Mouse (Mus musculus) neutrophil, adult 5-6 weeks (primary cell): ENCODE measurements around the gene Myo1c. TPM values are rescaled to one million over a fixed set of nuclear protein-coding genes. Genes with fewer than 3 reads are reported as not detected.
A peak's percentile ranks its signal among the peaks of the same experiment; 100 is the strongest.

ENCODE experiments used
- ATAC-seq: fragments of 151-379, 151-347 bp; 2 replicates; pipeline ENCODE4 v1.8.0; 2017; ENCODE audit warnings: mild to moderate bottlenecking, moderate TSS enrichment; ENCODE audit not compliant: insufficient number of reproducible peaks, poor library complexity, low FRiP score, severe bottlenecking; ENCODE audit errors: extremely low read depth
- total RNA-seq: library from RNA; stranded (forward); fragments of 200-1000 nt; gene quantifications from 2 replicates; pipeline ENCODE4 v1.2.3, GENCODE M21; 2017

Myo1c gene
- total RNA-seq, 1 experiment from 2014 or later: 163 TPM

GRCm38 (mm10) chr11:75644684-75645083 is 5.6 kb upstream of the Myo1c start:
- peak; percentile 86 for ATAC-seq

GRCm38 (mm10) chr11:75647681-75648211 is 2.6 kb upstream of the Myo1c start:
- no peak for ATAC-seq

- ATAC-seq: no peak
These were observed 1.1 kb upstream of the Myo1c start for GRCm38 (mm10) chr11:75649155-75649561.

- ATAC-seq: no peak
These were observed 688 bp downstream of the Myo1c start for GRCm38 (mm10) chr11:75650958-75651425.

- ATAC-seq: peak; percentile 14
These were observed 1.3 kb downstream of the Myo1c start for GRCm38 (mm10) chr11:75651426-75652221.

- no peak for ATAC-seq
These were observed 2.1 kb downstream of the Myo1c start for GRCm38 (mm10) chr11:75652222-75652941.

GRCm38 (mm10) chr11:75652942-75653684 is 2.8 kb downstream of the Myo1c start:
- ATAC-seq: no peak

- peak; percentile 58 for ATAC-seq
These were observed 3.6 kb downstream of the Myo1c start for GRCm38 (mm10) chr11:75653781-75654470.

- peak; percentile 45 for ATAC-seq
These were observed 4.4 kb downstream of the Myo1c start for GRCm38 (mm10) chr11:75654471-75655390.

GRCm38 (mm10) chr11:75655621-75656545 is 5.6 kb downstream of the Myo1c start:
- ATAC-seq: no peak

GRCm38 (mm10) chr11:75656621-75657590 is 6.6 kb downstream of the Myo1c start:
- ATAC-seq: no peak

GRCm38 (mm10) chr11:75657841-75658240 is 7.5 kb downstream of the Myo1c start:
- ATAC-seq: no peak

GRCm38 (mm10) chr11:75658311-75658710 is 8.0 kb downstream of the Myo1c start:
- no peak for ATAC-seq

GRCm38 (mm10) chr11:75658996-75659750 is 8.9 kb downstream of the Myo1c start:
- ATAC-seq: no peak

GRCm38 (mm10) chr11:75660081-75660590 is 9.8 kb downstream of the Myo1c start:
- ATAC-seq: no peak
